Mouse (Mus musculus) CD8-positive naive resting alpha-beta T cell, adult 2 months (primary cell): ENCODE measurements around the gene Spata48.

Experiments used
- DNase-seq, 2 experiments: peaks; one replicate each; pipeline ENCODE4 v3.0.0; 2022; ENCODE audit warnings: low read depth in 2 of 2, low spot score in 2 of 2

The Spata48 gene

DNA sequence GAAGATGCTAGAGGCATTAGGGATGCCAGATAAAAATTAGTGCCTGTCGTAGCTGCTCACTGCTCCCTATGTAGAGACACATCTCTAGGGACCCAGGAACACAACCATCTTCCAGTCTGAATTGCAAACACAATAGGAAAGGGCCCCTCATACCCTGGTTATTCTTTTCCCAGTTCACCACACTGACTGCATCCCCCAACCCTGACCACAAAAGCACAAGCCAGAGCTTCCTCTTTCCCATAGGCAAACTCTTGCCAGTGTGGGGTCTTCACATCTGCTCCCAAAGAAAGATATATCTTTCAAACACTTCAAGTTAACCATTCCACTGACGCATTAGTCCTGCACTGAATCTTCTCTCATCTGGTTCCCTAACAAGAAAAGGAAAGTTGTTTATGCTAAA is 68.2 kb downstream of the Spata48 start:
- no peak for DNase-seq

DNA sequence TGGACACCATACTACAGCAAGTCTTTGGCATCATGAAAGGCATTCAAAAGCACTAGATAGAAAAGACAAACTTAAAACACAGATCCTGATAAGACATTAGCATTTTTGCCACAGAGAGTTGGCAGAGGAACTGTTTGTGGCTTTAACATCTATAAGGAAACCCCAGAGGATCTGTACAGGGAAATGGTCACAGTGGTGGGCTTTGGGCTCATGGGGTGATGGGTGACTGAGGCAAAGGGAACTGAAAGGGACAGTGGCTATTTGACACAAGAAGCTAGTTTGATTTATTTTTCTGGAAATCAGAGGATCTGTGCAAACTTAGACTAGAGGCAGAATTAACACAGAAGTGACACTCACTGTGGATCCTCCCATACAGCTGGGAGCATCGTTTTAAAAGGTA is 74.4 kb downstream of the Spata48 start:
- no peak for DNase-seq

DNA sequence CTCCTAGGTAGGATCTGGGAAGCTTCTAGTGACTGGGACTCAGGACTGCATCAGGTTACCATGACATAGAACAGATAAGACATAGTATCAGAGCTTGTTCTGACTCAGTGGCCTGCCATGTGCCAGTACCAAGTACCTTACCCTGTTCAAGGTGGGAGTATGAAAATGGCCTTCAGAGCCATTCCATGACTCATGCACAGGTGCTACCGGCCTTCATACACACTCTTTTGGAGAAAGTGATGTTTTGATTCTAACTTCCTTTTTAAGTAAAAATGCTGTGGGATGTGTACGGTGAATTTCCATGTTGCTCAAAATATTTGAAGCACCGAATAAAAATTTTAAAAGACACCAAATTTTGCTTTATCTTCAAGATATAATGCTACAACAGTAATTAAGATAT is 84.1 kb downstream of the Spata48 start:
- DNase-seq: no peak

DNA sequence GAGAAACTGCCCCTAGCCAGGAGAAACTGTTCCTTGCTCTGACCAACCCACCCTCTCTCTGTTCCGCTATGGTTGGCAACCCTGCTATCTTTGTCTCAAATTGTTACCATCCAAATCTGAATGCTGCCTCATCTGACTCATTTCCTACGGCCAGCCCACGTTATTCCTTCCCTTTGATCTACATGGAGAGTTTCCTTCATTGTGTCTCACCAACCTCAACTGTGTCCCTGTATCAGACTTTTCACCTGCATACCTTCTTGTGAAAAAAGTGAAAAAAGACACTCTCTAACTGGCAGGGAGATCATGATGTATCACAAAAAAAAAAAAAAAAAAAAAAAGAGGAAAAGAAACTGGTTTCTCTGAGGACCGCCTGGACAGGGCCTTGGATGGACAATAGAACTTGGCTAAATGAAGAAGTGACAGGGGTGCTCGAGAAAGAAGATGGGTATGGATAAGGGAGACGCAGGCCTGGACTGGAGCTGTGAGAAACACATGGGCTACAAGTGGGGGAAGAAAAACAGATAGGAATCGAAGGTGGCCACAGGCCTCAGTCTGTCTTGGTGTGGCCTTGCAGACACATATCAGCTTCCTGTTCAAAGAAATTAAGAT is 85.1 kb downstream of the Spata48 start:
- DNase-seq: no peak

- no peak for DNase-seq
Measured at GRCm38 (mm10) chr11:11547597-11548240, 85.8 kb downstream of the Spata48 start.

- DNase-seq: no peak
Measured at GRCm38 (mm10) chr11:11555563-11555962, 93.7 kb downstream of the Spata48 start.

DNA sequence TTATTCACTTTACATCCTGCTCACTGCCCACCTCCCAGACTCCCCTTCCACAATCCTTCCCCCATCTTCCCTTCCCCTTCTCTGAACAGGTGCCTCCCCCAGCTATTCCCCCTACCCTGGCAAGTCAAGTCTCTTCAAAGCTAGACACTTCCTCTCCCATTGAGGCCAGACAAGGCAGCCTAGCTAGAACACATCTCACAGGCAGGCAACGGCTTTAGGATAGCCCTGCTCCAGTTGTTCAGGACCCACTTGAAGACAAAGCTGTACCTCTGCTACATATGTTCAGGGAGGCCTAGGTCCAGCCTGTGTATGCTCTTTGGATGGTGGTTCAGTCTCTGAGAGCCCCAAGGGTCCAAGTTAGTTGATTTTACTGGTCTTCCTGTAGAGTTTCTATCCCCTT is 94.3 kb downstream of the Spata48 start:
- DNase-seq: no peak

DNA sequence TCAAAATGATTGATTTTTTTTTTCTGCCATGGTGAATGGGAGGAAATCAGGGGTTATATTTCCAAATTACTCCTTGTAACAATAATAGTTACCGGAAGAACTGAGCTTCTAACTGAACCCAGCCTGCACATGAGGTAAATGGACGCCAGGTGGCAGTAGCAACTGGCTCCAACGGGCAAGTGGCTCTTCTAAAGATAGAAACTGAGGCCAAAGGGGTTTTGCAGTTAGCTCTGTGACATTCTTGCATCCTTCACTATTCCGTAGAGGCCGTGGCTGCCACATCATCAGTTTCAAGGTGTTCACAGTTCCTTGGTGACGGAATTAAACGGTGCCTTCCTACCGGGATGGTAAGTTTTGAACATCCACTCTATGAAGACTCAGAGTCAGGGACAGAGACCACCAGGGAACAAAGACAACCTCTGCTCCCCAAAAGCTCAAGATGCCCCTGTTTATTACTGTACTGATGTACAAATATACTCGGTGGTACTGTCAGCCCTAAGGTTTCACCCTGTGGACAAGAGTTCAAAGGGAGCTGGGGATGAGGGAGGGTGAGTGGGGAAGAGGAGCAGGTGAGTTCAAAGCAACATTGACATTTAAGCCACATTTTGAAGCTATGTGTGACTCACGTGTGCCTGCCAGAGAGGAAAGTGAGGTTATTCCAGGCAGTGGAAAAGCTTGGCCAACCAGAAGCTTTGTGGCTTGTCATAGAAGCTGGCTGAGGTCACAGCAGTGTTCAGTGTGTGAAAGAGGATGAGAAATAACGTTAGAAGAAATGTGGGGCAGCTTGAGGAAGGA is 95.5 kb downstream of the Spata48 start:
- peak; percentile 77 to 89 for DNase-seq

DNA sequence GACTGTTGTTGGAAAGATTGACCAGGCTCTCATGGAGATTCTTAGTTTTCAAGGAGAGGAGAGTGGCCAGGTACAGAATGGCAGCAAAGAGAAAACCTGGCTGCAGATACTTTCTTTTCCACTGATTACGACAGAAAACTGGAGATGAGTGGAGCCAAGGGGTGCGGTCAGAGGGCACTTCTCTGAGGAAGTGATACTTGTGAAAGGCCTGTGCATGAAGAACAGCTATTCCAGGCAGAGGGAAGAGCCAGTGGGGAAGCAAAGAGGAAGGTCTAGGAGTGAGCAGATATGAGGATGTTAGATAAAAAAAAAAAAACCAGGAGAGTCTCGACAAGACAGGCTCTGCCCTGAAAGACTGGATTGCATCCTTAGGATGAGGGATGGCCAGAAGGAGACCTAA is 96.8 kb downstream of the Spata48 start:
- DNase-seq: no peak

- no peak for DNase-seq
Measured at GRCm38 (mm10) chr11:11559099-11559686, 97.3 kb downstream of the Spata48 start.

DNA sequence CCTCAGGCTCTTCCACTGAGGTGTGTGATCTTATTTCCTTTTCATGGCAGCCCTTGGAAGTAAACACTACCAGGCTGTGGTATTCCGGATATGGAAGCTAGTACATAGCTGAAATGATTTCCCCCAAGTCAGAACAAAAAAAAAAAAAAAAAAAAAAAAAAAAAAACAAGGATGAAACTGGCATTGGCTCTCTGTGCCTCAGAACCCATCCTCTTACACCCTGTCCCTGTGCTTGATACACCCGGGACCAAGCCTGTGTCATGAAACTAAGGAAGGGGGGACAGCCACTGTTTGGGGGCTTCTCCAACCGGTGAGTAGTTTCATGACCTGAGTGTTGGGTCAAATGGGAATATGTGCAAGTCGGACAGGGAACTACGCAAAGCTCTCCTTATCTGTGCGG is 99.2 kb downstream of the Spata48 start:
- DNase-seq: no peak

DNA sequence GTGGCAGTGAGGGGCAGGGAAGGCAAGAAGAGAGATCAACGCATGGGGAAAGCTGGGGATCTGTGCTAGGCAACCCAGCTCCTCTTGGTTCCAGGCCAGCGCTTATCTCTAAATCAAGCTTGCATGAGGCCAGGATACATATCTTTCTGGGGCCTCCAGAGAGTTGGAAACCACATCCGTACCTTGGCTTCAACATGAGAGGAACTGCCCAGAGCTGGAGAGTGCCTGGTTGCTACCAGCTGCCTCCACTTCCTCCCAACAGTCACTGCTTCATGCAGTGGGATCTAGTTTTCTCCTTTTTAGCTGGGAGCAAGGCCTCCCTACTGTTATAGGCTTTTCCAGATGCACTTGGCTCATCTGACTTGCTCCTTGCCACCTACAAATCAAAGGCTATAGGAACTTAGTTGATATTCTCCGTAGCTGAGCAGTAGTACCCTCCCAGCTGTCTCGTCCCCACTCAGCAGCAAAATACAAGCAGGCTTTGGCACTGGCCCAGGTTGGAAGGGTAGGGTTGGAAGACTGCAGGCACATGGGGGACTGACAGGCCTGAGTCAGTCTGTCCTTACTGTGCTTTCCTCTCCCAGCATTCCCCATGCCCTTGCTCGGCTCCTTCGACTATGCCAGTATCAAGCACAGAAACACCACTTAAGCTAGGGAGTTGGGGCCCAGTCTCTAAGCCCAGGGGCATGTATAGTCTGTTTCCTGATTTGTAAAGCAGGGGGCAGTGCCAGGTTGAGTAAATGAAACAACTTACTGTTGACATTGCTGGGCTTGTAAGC is 102.6 kb downstream of the Spata48 start:
- DNase-seq: peak; percentile 69 to 74
